Mouse (Mus musculus): Measurements from ENCODE around the gene Scn10a.

DNA sequence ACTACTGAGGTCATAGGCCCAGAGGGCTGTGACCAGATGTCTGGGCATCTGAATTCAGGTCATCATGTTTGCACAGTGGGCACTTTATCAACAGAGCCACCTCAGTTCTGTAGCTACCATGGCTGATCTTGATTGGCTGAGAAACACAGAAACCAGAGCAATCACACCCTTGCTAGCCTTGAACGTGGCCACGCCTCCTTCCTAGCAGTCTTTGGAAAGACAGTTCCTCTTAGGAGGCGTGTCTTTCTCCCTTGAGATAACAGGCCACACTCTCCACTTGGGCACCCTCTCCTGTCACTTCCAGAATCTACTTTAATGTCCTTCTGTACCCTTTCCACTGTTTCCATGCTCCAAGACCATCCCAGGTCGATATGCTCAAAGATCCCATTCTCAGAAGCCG lies 65.4 kb downstream of the Scn10a start:
- no peak for TF ChIP-seq CHD2 (IDR thresholded peaks at IDR 0.05; ENCODE audit: low read depth, low read length)
- TF ChIP-seq ZNF384 (IDR thresholded peaks at IDR 0.05; ENCODE audit: low read depth, low read length): no peak
- no peak for TF ChIP-seq MAFK (IDR thresholded peaks at IDR 0.05; ENCODE audit: insufficient read depth, low read depth, low read length)
- no peak for TF ChIP-seq HCFC1 (IDR thresholded peaks at IDR 0.05; ENCODE audit: borderline replicate concordance, insufficient read depth, low read length)

Data from ES-E14 (cell line).